Mouse (Mus musculus) bone marrow, adult 2 months (tissue): ENCODE data around the gene Zfp763. TPM values are rescaled to one million over a fixed set of nuclear protein-coding genes. Genes with fewer than 3 reads are reported as not detected.

Experiments
- H3K27ac ChIP-seq: fragments of 200-500 bp; 2 replicates; pipeline ENCODE4 v1.5.1; 2012; ENCODE audit warnings: low read depth, mild to moderate bottlenecking, control low read depth, inconsistent platforms, low read length; ENCODE audit not compliant: control insufficient read depth, poor library complexity, insufficient read depth
- H3K4me1 ChIP-seq: fragments of 200-500 bp; 2 replicates; pipeline ENCODE4 v1.6.1; 2011; ENCODE audit warnings: low read length; ENCODE audit not compliant: control insufficient read depth, insufficient read depth
- H3K4me3 ChIP-seq: fragments of 200-500 bp; replicated peaks from 2 replicates; pipeline ENCODE3; 2011; ENCODE audit warnings: mild to moderate bottlenecking, low read depth, low read length, control low read depth; ENCODE audit not compliant: control insufficient read depth
- CTCF ChIP-seq: fragments of 200-500 bp; IDR thresholded peaks from 2 replicates; pipeline ENCODE4 v1.5.1; 2011; ENCODE audit warnings: low read length, control low read depth; ENCODE audit not compliant: control insufficient read depth, insufficient read depth
- POLR2A ChIP-seq: fragments of 200-500 bp; IDR thresholded peaks from 2 replicates; pipeline ENCODE4 v1.6.1; 2011; ENCODE audit warnings: low read depth, mild to moderate bottlenecking, control low read depth, low read length, borderline replicate concordance; ENCODE audit not compliant: control insufficient read depth
- WGBS: fragments of 180-500 bp; shearing (Covaris S2); methylation state at CpG from one replicate; pipeline ENCODE4 v1.1.7; 2018; 5-methylcytosine and 5-hydroxymethylcytosine counted together
- polyA plus RNA-seq: library from polyadenylated mRNA; stranded (reverse); fragments of >200 nt; gene quantifications from 2 replicates; pipeline ENCODE4 v1.2.4, GENCODE M21; 2011; ENCODE audit warnings: low replicate concordance; ENCODE audit not compliant: missing spikeins, insufficient read depth, insufficient read length

Gene Zfp763
- polyA plus RNA-seq, 1 experiment, result 4.5 TPM

GRCm38 (mm10) chr17:32992699-32993474 lies 40.3 kb downstream of the Zfp763 start, which contains the start of gene Zfp952:
Gene Zfp952 (plus strand): TSS chr17:32993129.
- H3K4me1 ChIP-seq, result no peaks in the 10 kb centered on the region
- WGBS, result 2% methylated on average over 21 of the region's 21 CpGs
- peak within 1 kb of the TSS; percentile 91 for H3K4me3 ChIP-seq
- H3K27ac ChIP-seq, result peak within 1 kb of the TSS; percentile 79
- TF ChIP-seq CTCF (no peak), POLR2A (no peak)

- Histone ChIP-seq H3K4me1 (no peaks in the 10 kb centered on the region), H3K27ac (no peak overlapping the region), H3K4me3 (no peak overlapping the region)
- 58% methylated on average over 12 of the region's 12 CpGs for WGBS
- TF ChIP-seq POLR2A, result no peak
- 0 out of 2 replicates have a peak, but pooled peaks have one; percentile 29 for TF ChIP-seq CTCF
Measured at GRCm38 (mm10) chr17:32991965-32992698, 41.1 kb downstream of the Zfp763 start.

- H3K4me1 ChIP-seq, result no peaks in the 10 kb centered on the region
- H3K4me3 ChIP-seq, result no peak overlapping the region
- no peak for TF ChIP-seq CTCF
- TF ChIP-seq POLR2A, result no peak
- no peak overlapping the region for H3K27ac ChIP-seq
- 66% methylated on average over 4 of the region's 4 CpGs for WGBS
Measured at GRCm38 (mm10) chr17:32986301-32986700, 46.9 kb downstream of the Zfp763 start.

- H3K27ac ChIP-seq, result no peak overlapping the region
- no peaks in the 10 kb centered on the region for H3K4me1 ChIP-seq
- H3K4me3 ChIP-seq, result no peak overlapping the region
- TF ChIP-seq POLR2A (no peak), CTCF (no peak)
- 92% methylated on average over 4 of the region's 4 CpGs for WGBS
Measured at GRCm38 (mm10) chr17:32981361-32981760, 51.8 kb downstream of the Zfp763 start.

Other genes starting within 250 kb of the Zfp763 start
- 9.7 and 13.5 TPM in 2 replicates for gene Zfp871, start 245.1 kb downstream of the Zfp763 start, polyA plus RNA-seq
- 0.45 and 1.3 TPM in 2 replicates for gene Zfp811, start 223.5 kb downstream of the Zfp763 start, polyA plus RNA-seq
- gene Zfp799, start 203.1 kb downstream of the Zfp763 start, polyA plus RNA-seq, result 0.49 and 5.1 TPM in 2 replicates
- 0.81 and 1.6 TPM in 2 replicates for gene Zfp870, start 141.8 kb downstream of the Zfp763 start, polyA plus RNA-seq
- gene Cyp4f14, start 116.1 kb downstream of the Zfp763 start, polyA plus RNA-seq, result 1.00 TPM in 1 of 2 replicates, not detected in the other
- gene Cyp4f13, start 86.0 kb downstream of the Zfp763 start, polyA plus RNA-seq, result 43.1 and 46.3 TPM in 2 replicates
- gene Zfp472, start 67.6 kb downstream of the Zfp763 start, polyA plus RNA-seq, result 3.8 and 13.6 TPM in 2 replicates
- gene Zfp952, start 40.3 kb downstream of the Zfp763 start, polyA plus RNA-seq, result 3.8 and 5.8 TPM in 2 replicates
- not detected in 2 replicates for gene 4921501E09Rik, start 34.7 kb upstream of the Zfp763 start, polyA plus RNA-seq
- gene Zfp563, start 55.9 kb upstream of the Zfp763 start, polyA plus RNA-seq, result 1.5 and 2.6 TPM in 2 replicates
- gene Morc2b, start 106.3 kb upstream of the Zfp763 start, polyA plus RNA-seq, result not detected in 2 replicates
- 0.42 TPM in 1 of 2 replicates, not detected in the other for gene Olfr55, start 135.0 kb upstream of the Zfp763 start, polyA plus RNA-seq
- not detected in 2 replicates for gene Olfr239, start 157.9 kb upstream of the Zfp763 start, polyA plus RNA-seq
- gene Olfr1564, start 188.3 kb upstream of the Zfp763 start, polyA plus RNA-seq, result 0.27 and 0.38 TPM in 2 replicates
- 1.2 and 5.3 TPM in 2 replicates for gene Zfp955a, start 221.7 kb upstream of the Zfp763 start, polyA plus RNA-seq
- gene Olfr63, start 231.3 kb upstream of the Zfp763 start, polyA plus RNA-seq, result not detected in 2 replicates